In the genomic region with DNA sequence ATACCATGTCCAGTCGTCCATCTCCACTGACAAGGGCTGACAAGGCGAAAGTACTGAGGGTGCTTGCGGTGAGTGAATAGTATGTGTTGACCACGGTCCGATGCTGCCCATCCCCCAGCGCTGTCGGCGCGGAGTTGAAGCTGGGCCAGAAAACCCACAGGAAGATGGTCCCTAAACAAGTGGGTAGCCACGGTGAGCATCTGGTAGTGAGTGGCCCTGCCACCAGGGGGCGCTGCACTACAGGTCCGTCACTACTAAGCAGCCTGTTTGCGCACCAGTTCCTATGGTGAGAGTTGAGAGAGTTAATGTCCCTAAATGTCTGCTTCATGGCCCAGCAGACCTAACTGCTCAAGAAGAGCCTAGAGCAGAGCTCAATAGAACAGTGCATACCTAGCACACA, we compare ENCODE assay signal across 9 mouse cellular contexts. TPM values are rescaled to one million over a fixed set of nuclear protein-coding genes. Genes with fewer than 3 reads are reported as not detected.
DNase-seq lines count a peak whose midpoint lies in the region; ATAC-seq lines count a peak whose summit lies in the region.
"Had no signal": no experiment of that assay in that cellular context is flagged by ENCODE, and none has a peak within 500 bp of the region (broad histone marks: within the 10 kb centered on the region; RNA-seq: fewer than 3 reads in every experiment).

No protein-coding gene starts in this region.

- DNase-seq in left cerebral cortex, adult 18-20 months (ENCODE audit: low spot score in 2 of 2): peak; percentile 76 to 80
- no peak for DNase-seq in left cerebral cortex, adult 11 months (ENCODE audit: low spot score)
- peak; percentile 90 for DNase-seq in ZHBTc4 (ENCODE audit: low read depth, low spot score)
- peak; percentile 83 for DNase-seq in heart, postnatal 4 days
- peak; percentile 82 for DNase-seq in limb, embryonic 11.5 days (ENCODE audit: low spot score)
- DNase-seq in ovary, adult 18-20 months (ENCODE audit: low spot score): peak; percentile 32
- peak; percentile 74 for DNase-seq in thymus, postnatal 25 days

- WGBS in limb, embryonic 11.5 days: 24% methylated on average over 13 of the region's 13 CpGs

- H3K4me1 ChIP-seq in limb, embryonic 11.5 days (ENCODE audit: control insufficient read depth, insufficient read depth, low read length): peaks cover 3% of the 10 kb centered on the region; the same call in 1 of the 2 replicates

- H3K4me2 ChIP-seq in limb, embryonic 11.5 days (ENCODE audit: low read depth, severe bottlenecking): no peak overlapping the region
- H3K4me2 ChIP-seq: neural tube, embryonic 12.5 days had no signal

- no peak overlapping the region for H3K27ac ChIP-seq in limb, embryonic 11.5 days (replicated peaks; ENCODE audit: low read depth, low read length)
- H3K27ac ChIP-seq: neural tube, embryonic 12.5 days had no signal

- no peak overlapping the region for H3K4me3 ChIP-seq in limb, embryonic 11.5 days (ENCODE audit: low read depth, low read length)
- H3K4me3 ChIP-seq: neural tube, embryonic 12.5 days had no signal

- no peak overlapping the region for H3K9ac ChIP-seq in limb, embryonic 11.5 days (ENCODE audit: low read length)
- H3K9ac ChIP-seq: neural tube, embryonic 12.5 days had no signal

- no peaks in the 10 kb centered on the region for H3K36me3 ChIP-seq in limb, embryonic 11.5 days (ENCODE audit: control insufficient read depth, insufficient read depth, low read length)
- H3K36me3 ChIP-seq: neural tube, embryonic 12.5 days had no signal

- peak; percentile 65 for ATAC-seq in common myeloid progenitor, adult 5-6 weeks (replicated peaks; ENCODE audit: low read depth, poor library complexity, severe bottlenecking)
- ATAC-seq in limb, embryonic 11.5 days (ENCODE audit: insufficient number of reproducible peaks, low FRiP score, low TSS enrichment, low read depth): no peak

- H3K27me3 ChIP-seq in limb, embryonic 11.5 days (ENCODE audit: control insufficient read depth, insufficient read depth, low read length): peaks cover 33% of the 10 kb centered on the region

- no peaks in the 10 kb centered on the region for H3K9me3 ChIP-seq in limb, embryonic 11.5 days (ENCODE audit: control insufficient read depth, low read length)
- H3K9me3 ChIP-seq: neural tube, embryonic 12.5 days had no signal

RNA-seq across cellular contexts. Expression of gene Rhbg, which starts 8.7 kb away (rescaled TPM):
- not detected for total RNA-seq in left cerebral cortex, adult 18-20 months (2021)
- total RNA-seq in common myeloid progenitor, adult 5-6 weeks (2017): not detected in 2 replicates
- not detected for total RNA-seq in heart, postnatal 4 days (2021)
- polyA plus RNA-seq in limb, embryonic 11.5 days (2014; fragmentation: Nextera tagmentation; extraction: Ambion mirVana): 0.11 and 0.60 TPM in 2 replicates

RNA-seq across cellular contexts. Expression of gene Gm38392, which starts 41.2 kb away (rescaled TPM):
- total RNA-seq in left cerebral cortex, adult 18-20 months (2021): under 1 TPM; 0.37 to 0.42 TPM
- total RNA-seq in common myeloid progenitor, adult 5-6 weeks (2017): not detected in 2 replicates
- not detected for total RNA-seq in heart, postnatal 4 days (2021)
- polyA plus RNA-seq in limb, embryonic 11.5 days (2014; fragmentation: Nextera tagmentation; extraction: Ambion mirVana): 0.37 and 0.59 TPM in 2 replicates

RNA-seq across cellular contexts. Expression of gene Tsacc, which starts 51.0 kb away (rescaled TPM):
- total RNA-seq in left cerebral cortex, adult 18-20 months (2021): 1 to 10 TPM; 2.9 to 4.6 TPM
- 2.6 and 2.8 TPM in 2 replicates for total RNA-seq in common myeloid progenitor, adult 5-6 weeks (2017)
- 1 to 10 TPM; 6.1 to 6.2 TPM for total RNA-seq in heart, postnatal 4 days (2021)
- 11.9 TPM in 2 replicates for polyA plus RNA-seq in limb, embryonic 11.5 days (2014; fragmentation: Nextera tagmentation; extraction: Ambion mirVana)

RNA-seq across cellular contexts. Expression of gene Cct3, which starts 51.1 kb away (rescaled TPM):
- 100 to 1,000 TPM; 188 to 189 TPM for total RNA-seq in left cerebral cortex, adult 18-20 months (2021)
- 331 and 375 TPM in 2 replicates for total RNA-seq in common myeloid progenitor, adult 5-6 weeks (2017)
- 100 to 1,000 TPM; 257 TPM for total RNA-seq in heart, postnatal 4 days (2021)
- 764 and 785 TPM in 2 replicates for polyA plus RNA-seq in limb, embryonic 11.5 days (2014; fragmentation: Nextera tagmentation; extraction: Ambion mirVana)
